Mouse (Mus musculus) heart, adult 2 months (tissue): ENCODE measurements around the gene Vsig10l. TPM values are rescaled to one million over a fixed set of nuclear protein-coding genes. Genes with fewer than 3 reads are reported as not detected.

Experiments used
- DNase-seq, 2 experiments: peaks; one replicate each; pipeline ENCODE4 v3.0.0; 2021
- H3K27ac ChIP-seq: fragments of 200-600 bp; 2 replicates; pipeline ENCODE4 v1.8.1; 2022
- H3K27me3 ChIP-seq: fragments of 200-500 bp; 2 replicates; pipeline ENCODE4 v1.6.1; 2012; ENCODE audit warnings: mild to moderate bottlenecking, low read length, inconsistent platforms, mixed read lengths; ENCODE audit not compliant: control insufficient read depth, insufficient read depth
- H3K36me3 ChIP-seq: fragments of 200-500 bp; 2 replicates; pipeline ENCODE4 v1.6.1; 2012; ENCODE audit warnings: low read length, inconsistent platforms; ENCODE audit not compliant: control insufficient read depth, insufficient read depth
- H3K4me1 ChIP-seq: fragments of 200-500 bp; 2 replicates; pipeline ENCODE4 v1.6.1; 2011; ENCODE audit warnings: low read length; ENCODE audit not compliant: control insufficient read depth, insufficient read depth
- H3K4me3 ChIP-seq: fragments of 200-600 bp; 2 replicates; pipeline ENCODE4 v1.8.1; 2022
- H3K79me2 ChIP-seq: fragments of 200-500 bp; replicated peaks from 2 replicates; pipeline ENCODE4 v1.6.1; 2012; ENCODE audit warnings: mild to moderate bottlenecking, inconsistent platforms, low read length, moderate library complexity, mixed read lengths; ENCODE audit not compliant: control insufficient read depth, insufficient read depth
- H3K9ac ChIP-seq: fragments of 200-500 bp; 2 replicates; pipeline ENCODE4 v1.6.1; 2012; ENCODE audit warnings: low read depth, mild to moderate bottlenecking, control low read depth, inconsistent platforms, low read length, mixed read lengths
- CTCF ChIP-seq: fragments of 200-600 bp; IDR thresholded peaks from 2 replicates; pipeline ENCODE4 v1.8.1; 2022; ENCODE audit warnings: antibody characterized with exemption, mild to moderate bottlenecking, moderate library complexity
- EP300 ChIP-seq: fragments of 200-500 bp; IDR thresholded peaks from 2 replicates; pipeline ENCODE4 v1.6.1; 2011; ENCODE audit warnings: low read depth, low read length, control low read depth; ENCODE audit not compliant: insufficient read depth
- POLR2A ChIP-seq: fragments of 200-500 bp; IDR thresholded peaks from 2 replicates; pipeline ENCODE4 v1.6.1; 2011; ENCODE audit warnings: mild to moderate bottlenecking, low read depth, low read length, control low read depth; ENCODE audit not compliant: insufficient read depth
- WGBS: fragments of 180-500 bp; shearing (Covaris S2); methylation state at CpG from one replicate; pipeline ENCODE4 v1.1.7; 2018; 5-methylcytosine and 5-hydroxymethylcytosine counted together
- intact Hi-C: fragments of 180-260 bp; cut with DNase I; formaldehyde crosslinking; loops from one replicate; pipeline ENCODE4 v1.15.1; 2025
- long read RNA-seq: library from polyadenylated mRNA; stranded (forward); transcript quantifications from one replicate; pipeline ENCODE4 v2.0.0, GENCODE M21; 2021
- polyA plus RNA-seq: library from polyadenylated mRNA; depleted of rRNA; stranded (reverse); fragments of >200 nt; gene quantifications from 2 replicates; pipeline ENCODE4 v1.2.3, GENCODE M21; 2012; rRNA removed
- total RNA-seq, 2 experiments: library from RNA; stranded (reverse); gene quantifications; 2 replicates each; pipeline ENCODE4 v1.2.3; 2021

Vsig10l gene
- 1 to 10 TPM; 1.0 to 1.1 TPM for total RNA-seq
- 3.0 TPM in 2 replicates for polyA plus RNA-seq
- long read RNA-seq: 0 reads

DNA sequence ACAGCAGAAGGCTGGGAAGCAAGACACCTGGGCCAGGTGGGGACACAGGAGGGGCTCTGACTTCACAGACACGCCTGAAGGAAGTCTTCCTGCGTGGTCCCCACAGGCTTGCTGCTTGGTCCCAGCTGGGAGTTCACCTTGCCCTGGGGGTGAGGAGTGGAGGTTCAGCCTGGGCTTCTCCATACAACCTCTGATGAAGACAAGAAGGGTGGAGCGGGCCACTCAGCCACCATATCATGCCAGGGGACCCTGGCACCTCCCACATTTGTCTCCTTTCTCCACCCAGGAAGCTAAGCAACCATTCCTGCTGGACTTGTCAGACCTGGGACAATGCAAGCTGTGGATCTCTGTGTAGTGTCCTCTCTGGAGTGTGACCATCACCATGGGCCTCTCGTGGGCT is at the start of gene Vsig10l:
Gene Vsig10l, plus strand, starts transcription at position 301 of the 400 bp plus-strand sequence.
- Histone ChIP-seq H3K27ac (no peak within 1 kb of the TSS), H3K79me2 (no peaks in the 10 kb centered on the region), H3K4me3 (no peak within 1 kb of the TSS), H3K9ac (no peak within 1 kb of the TSS), H3K4me1 (no peaks in the 10 kb centered on the region; the same call in 1 of the 2 replicates), H3K27me3 (no peaks in the 10 kb centered on the region), H3K36me3 (no peaks in the 10 kb centered on the region)
- WGBS: 60% methylated on average over 4 of the region's 4 CpGs
- no peak for DNase-seq
- intact Hi-C loops: loop anchor here (10.0 kb wide), 1 partner anchor 178 kb away; no protein-coding TSS in a partner anchor
- TF ChIP-seq CTCF (no peak), EP300 (no peak), POLR2A (no peak)

GRCm38 (mm10) chr7:43417298-43417697 is 45.7 kb upstream of the Vsig10l start:
- no peaks in the 10 kb centered on the region for H3K36me3 ChIP-seq
- no peaks in the 10 kb centered on the region for H3K79me2 ChIP-seq
- no peak for TF ChIP-seq CTCF
- intact Hi-C loops: no loop called here
- H3K4me1 ChIP-seq: no peaks in the 10 kb centered on the region
- DNase-seq: no peak
- H3K27ac ChIP-seq: no peak overlapping the region
- H3K9ac ChIP-seq: no peak overlapping the region
- H3K4me3 ChIP-seq: no peak overlapping the region
- no peaks in the 10 kb centered on the region for H3K27me3 ChIP-seq
- 88% methylated on average over 10 of the region's 10 CpGs for WGBS

DNA sequence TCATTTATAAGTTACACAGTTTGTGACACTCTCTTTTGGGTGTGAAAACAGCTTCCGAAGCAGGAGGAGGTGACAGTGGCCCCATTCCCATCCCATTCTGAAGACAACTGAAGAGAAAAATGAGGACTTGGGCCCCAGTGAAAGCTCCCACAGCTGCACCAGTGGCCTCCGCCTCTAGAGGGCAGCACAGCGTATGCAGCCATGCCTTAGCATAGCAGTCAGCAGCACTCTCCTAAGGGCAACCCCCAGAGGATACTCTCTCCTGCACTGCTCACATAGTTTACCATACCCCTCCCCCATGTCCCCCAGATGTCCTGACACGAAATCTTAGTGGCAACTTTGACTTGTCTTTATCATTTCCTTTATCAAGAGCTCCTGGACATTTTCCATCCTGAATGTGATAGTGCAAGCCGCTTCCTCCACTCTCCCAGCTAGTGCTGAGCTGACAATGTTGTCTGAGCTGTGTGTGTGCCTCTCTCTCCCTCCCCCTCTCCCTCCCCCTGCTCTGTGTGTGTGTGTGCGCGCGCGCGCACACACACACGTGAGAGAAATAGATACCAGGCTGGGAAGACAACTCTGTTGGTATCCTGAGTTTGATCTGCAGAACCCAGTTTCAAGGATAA is 39.8 kb upstream of the Vsig10l start:
- TF ChIP-seq POLR2A: no peak
- peak; percentile 68; the same call in 1 of the 2 replicates for TF ChIP-seq EP300
- no peak; the same call in 1 of the 2 replicates for TF ChIP-seq CTCF
- no peak overlapping the region for H3K4me3 ChIP-seq
- H3K36me3 ChIP-seq: no peaks in the 10 kb centered on the region
- no peak overlapping the region for H3K27ac ChIP-seq
- no peaks in the 10 kb centered on the region for H3K27me3 ChIP-seq
- peak; percentile 80 to 89 for DNase-seq
- no peaks in the 10 kb centered on the region for H3K79me2 ChIP-seq
- intact Hi-C loops: loop anchor here (1.0 kb wide), 2 partner anchors 43 to 472 kb away; no protein-coding TSS in a partner anchor
- WGBS: 6% methylated on average over 11 of the region's 11 CpGs
- no peak overlapping the region for H3K9ac ChIP-seq
- H3K4me1 ChIP-seq: no peaks in the 10 kb centered on the region

- no peaks in the 10 kb centered on the region for H3K4me1 ChIP-seq
- no peak for TF ChIP-seq CTCF
- no peak for TF ChIP-seq POLR2A
- TF ChIP-seq EP300: no peak
- no peak overlapping the region for H3K4me3 ChIP-seq
- intact Hi-C loops: loop anchor here (1.0 kb wide), 2 partner anchors 42 to 471 kb away; no protein-coding TSS in a partner anchor
- H3K79me2 ChIP-seq: no peaks in the 10 kb centered on the region
- H3K36me3 ChIP-seq: no peaks in the 10 kb centered on the region
- H3K27ac ChIP-seq: no peak overlapping the region
- no peak overlapping the region for H3K9ac ChIP-seq
- no peaks in the 10 kb centered on the region for H3K27me3 ChIP-seq
- 62% methylated on average over 3 of the region's 3 CpGs for WGBS
- DNase-seq: no peak
Observed at GRCm38 (mm10) chr7:43423991-43424625, 38.8 kb upstream of the Vsig10l start.

- TF ChIP-seq EP300 (no peak), POLR2A (no peak), CTCF (no peak)
- 69% methylated on average over 8 of the region's 8 CpGs for WGBS
- intact Hi-C loops: no loop called here
Observed at GRCm38 (mm10) chr7:43427406-43427805, 35.5 kb upstream of the Vsig10l start, which contains the start of gene Lim2. Gene Lim2 (plus strand): TSS chr7:43427670.

DNA sequence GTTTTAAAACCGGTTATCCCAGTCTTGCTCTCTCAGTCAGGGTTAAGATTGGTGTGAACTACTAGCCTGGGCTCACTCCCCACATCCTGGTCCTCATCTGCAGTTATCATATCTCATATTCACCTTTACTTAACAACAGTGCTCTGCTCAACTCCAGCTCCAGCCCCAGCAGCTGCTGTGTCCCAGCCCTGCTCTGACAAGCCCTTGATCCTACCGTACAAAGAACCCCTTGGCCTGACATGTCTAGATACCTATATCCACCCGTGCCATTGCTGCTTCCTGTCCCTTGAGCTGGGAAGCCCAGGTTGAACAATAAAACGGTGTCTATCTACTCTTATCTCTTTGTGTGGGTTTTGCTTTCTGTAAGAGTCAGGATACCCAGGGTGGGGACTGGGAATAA is 33.5 kb upstream of the Vsig10l start:
- intact Hi-C loops: no loop called here
- no peak overlapping the region for H3K9ac ChIP-seq
- WGBS: 44% methylated on average over 4 of the region's 4 CpGs

More at GRCm38 (mm10) chr7:43427406-43427805, 35.5 kb upstream of the Vsig10l start, which contains the start of gene Lim2:
- H3K4me3 ChIP-seq: no peak within 1 kb of the TSS
- H3K4me1 ChIP-seq: no peaks in the 10 kb centered on the region
- H3K79me2 ChIP-seq: no peaks in the 10 kb centered on the region
- H3K27ac ChIP-seq: no peak within 1 kb of the TSS
- H3K36me3 ChIP-seq: no peaks in the 10 kb centered on the region
- DNase-seq: no peak
- H3K27me3 ChIP-seq: no peaks in the 10 kb centered on the region
- no peak within 1 kb of the TSS for H3K9ac ChIP-seq

More for the DNA sequence above, 33.5 kb upstream of the Vsig10l start:
- H3K4me1 ChIP-seq: no peaks in the 10 kb centered on the region
- no peak overlapping the region for H3K4me3 ChIP-seq
- H3K27ac ChIP-seq: no peak overlapping the region
- TF ChIP-seq CTCF (no peak), POLR2A (no peak), EP300 (no peak)
- H3K27me3 ChIP-seq: no peaks in the 10 kb centered on the region
- no peaks in the 10 kb centered on the region for H3K79me2 ChIP-seq
- no peaks in the 10 kb centered on the region for H3K36me3 ChIP-seq
- DNase-seq: no peak
